Mouse (Mus musculus): ENCODE measurements at regions not wholly inside any gene's neighbourhood (a gene's known extent, or its start where the extent isn't known, plus 50 kb on each side); places are given as distances from the start of the nearest gene placed in this dataset.
"Not testable (repeated sequence)": the region's sequence is repeated elsewhere in the genome, so short reads cannot be mapped to it uniquely, and the experiment has no call there.

DNA sequence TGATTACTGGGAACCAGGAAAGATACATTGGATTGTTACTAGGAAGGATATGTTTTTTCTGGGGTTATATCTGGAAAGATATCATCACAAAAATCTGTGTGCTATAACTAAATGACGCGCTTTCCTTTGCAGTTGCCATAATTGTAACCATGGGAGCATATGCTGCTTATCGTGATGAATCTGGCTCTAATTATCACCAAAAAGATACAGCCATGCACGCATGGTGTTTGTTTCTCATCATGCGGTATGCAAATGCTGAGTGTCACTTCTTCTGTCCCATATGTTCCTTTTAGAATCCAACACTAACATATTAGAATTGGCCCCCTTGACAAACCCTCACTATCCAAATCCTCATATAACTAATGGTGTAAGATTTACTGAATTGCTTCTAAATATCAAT is 227.4 kb downstream of the Scg2 start:
- H3K4me3 ChIP-seq (replicated peaks): no peak overlapping the region
- H3K36me3 ChIP-seq: no peaks in the 10 kb centered on the region
- H3K4me1 ChIP-seq (replicated peaks): no peaks in the 10 kb centered on the region
- no peak overlapping the region for H3K4me2 ChIP-seq
- no peak overlapping the region for H3K27ac ChIP-seq
- no peaks in the 10 kb centered on the region for H3K9me3 ChIP-seq
- no peaks in the 10 kb centered on the region for H3K27me3 ChIP-seq
- H3K9ac ChIP-seq (replicated peaks): no peak overlapping the region
- ATAC-seq (ENCODE audit: insufficient number of reproducible peaks, insufficient read depth, low FRiP score, low TSS enrichment, low read depth): no peak
- 92% methylated on average over 5 of the region's 5 CpGs for WGBS

DNA sequence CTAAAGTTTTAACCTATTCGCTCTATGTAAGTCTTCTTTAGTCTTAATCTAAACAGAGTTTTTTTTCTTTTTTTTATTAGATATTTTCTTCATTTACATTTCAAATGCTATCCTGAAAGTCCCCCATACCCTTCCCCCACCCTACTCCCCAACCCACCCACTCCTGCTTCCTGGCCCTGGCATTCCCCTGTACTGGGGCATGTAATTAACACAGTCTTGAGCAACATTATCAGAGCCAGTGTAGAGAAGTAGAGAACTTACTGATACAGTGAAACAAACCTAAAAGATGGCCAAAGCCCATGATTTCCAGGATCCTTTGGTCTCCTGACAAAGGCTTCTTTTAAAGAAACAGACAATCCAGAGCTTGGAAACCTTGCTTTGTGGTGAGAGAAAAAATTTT is 227.9 kb downstream of the Scg2 start:
- H3K36me3 ChIP-seq; H3K9me3 ChIP-seq; H3K4me3 ChIP-seq (replicated peaks); H3K9ac ChIP-seq (replicated peaks); H3K4me2 ChIP-seq; H3K27me3 ChIP-seq; H3K4me1 ChIP-seq (replicated peaks); H3K27ac ChIP-seq; ATAC-seq (ENCODE audit: insufficient number of reproducible peaks, insufficient read depth, low FRiP score, low TSS enrichment, low read depth): not testable (repeated sequence)
- WGBS: 90% methylated on average over 1 of the region's 1 CpGs

DNA sequence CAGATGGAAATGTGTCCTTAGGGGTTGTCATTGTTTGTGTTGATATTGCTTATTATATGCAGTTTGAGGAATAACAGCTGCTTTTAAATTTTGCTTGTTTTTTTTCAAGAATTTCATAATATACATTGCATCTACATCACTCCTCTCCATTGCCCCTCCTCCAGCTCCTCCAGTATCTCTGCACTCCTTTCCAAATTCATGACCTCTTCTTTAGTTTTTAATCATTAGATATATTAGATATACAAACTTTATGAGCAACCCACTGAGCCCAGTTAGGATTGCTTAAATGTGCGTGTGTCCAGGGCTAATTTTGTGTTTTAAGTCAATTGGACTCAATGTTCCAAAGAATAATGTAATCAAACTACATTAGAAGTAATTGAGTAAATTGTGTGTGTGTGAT is 232.7 kb downstream of the Scg2 start:
- Histone ChIP-seq H3K4me2 (no peak overlapping the region), H3K9me3 (no peaks in the 10 kb centered on the region), H3K27me3 (no peaks in the 10 kb centered on the region), H3K36me3 (no peaks in the 10 kb centered on the region), H3K4me1 (replicated peaks) (no peaks in the 10 kb centered on the region), H3K4me3 (replicated peaks) (no peak overlapping the region), H3K27ac (no peak overlapping the region), H3K9ac (replicated peaks) (no peak overlapping the region)
- no peak for ATAC-seq (ENCODE audit: insufficient number of reproducible peaks, insufficient read depth, low FRiP score, low TSS enrichment, low read depth)
- 69% methylated on average over 1 of the region's 1 CpGs for WGBS

DNA sequence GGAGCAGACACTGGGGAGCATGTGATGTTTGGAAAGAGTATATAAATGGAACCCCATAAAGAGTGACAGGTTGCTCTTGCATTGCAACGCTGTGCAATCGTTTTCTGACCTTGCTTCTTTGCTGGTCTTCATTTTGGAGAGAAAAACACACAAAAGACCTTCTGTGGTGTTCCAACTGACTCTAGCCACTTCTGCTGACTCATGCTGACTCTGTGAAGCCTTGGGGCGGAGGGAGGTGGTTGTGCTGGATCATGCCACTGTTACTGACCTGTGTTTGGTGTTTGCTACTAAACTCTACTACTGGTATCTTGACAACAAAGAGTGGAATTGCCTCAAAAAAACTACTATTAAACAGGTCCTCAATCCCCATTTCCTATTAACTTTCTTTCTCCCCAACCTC is 242.2 kb downstream of the Scg2 start:
- H3K4me3 ChIP-seq (replicated peaks): no peak overlapping the region
- H3K27me3 ChIP-seq: no peaks in the 10 kb centered on the region
- H3K9ac ChIP-seq (replicated peaks): no peak overlapping the region
- H3K27ac ChIP-seq: no peak overlapping the region
- no peak for ATAC-seq (ENCODE audit: insufficient number of reproducible peaks, insufficient read depth, low FRiP score, low TSS enrichment, low read depth)
- H3K4me2 ChIP-seq: no peak overlapping the region
- H3K9me3 ChIP-seq: no peaks in the 10 kb centered on the region
- 91% methylated on average over 3 of the region's 3 CpGs for WGBS
- H3K36me3 ChIP-seq: no peaks in the 10 kb centered on the region
- H3K4me1 ChIP-seq (replicated peaks): no peaks in the 10 kb centered on the region

DNA sequence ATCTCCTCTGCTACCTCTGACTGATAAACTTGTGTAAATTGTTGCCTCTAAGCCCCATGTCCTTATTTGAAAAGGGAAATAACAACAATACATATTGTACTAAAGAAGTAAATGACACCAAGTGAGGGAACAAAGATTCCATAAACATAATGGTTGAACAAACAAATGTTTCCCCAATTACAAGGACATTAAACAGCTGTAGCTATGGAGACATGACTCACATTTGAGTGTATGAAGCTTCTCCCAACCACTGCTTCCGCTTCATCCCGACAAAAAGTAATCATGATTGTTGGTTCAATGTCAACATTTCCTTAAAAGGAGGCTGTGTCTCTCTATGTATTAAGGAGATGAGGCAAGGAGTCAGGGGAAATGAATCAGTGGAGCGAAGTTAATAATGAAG is 248.9 kb downstream of the Scg2 start:
- WGBS: 93% methylated on average over 3 of the region's 3 CpGs
- Histone ChIP-seq H3K27me3 (no peaks in the 10 kb centered on the region), H3K27ac (no peak overlapping the region), H3K4me2 (no peak overlapping the region), H3K4me3 (replicated peaks) (no peak overlapping the region), H3K36me3 (no peaks in the 10 kb centered on the region), H3K9ac (replicated peaks) (no peak overlapping the region), H3K9me3 (no peaks in the 10 kb centered on the region), H3K4me1 (replicated peaks) (no peaks in the 10 kb centered on the region)
- ATAC-seq (ENCODE audit: insufficient number of reproducible peaks, insufficient read depth, low FRiP score, low TSS enrichment, low read depth): no peak

DNA sequence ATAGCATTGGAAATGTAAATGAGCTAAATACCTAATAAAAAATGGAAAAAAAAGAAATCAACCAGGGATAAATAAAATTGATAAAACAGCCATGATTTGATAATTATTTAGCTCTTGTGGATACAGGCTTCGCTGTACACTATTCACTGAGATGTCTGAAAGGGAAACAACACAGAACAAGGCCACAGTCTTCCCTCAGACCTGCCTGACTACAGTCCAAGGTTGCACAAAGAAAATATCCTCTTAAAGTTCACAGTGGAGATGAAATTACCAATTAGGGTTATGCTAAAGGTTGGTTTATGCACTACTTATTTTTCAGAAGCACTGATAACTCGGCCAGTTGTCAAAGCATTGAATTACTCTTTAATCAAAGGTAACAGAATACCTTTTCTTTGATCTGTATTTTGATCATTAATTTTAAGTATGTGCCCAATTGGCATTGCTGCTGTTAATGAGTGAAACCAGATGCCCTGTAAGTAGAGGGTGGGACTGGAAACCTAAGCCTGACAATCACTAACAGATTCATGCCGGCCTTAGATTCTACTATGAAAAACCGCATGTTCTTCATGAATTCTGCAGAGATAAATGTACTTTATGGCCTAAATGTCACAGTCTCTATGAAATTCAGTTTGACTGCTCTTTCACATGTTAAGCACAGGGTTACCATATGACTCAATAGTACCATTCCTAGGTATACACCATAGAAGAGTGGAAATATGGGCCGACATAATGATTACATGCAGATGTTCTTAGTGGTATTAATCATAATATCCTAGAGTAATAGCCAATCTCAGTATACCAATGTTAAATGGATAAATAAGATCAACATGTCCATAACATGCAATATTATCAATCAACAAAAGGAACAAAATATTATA is 256.1 kb downstream of the Scg2 start:
- H3K36me3 ChIP-seq: no peaks in the 10 kb centered on the region
- 29% methylated on average over 5 of the region's 5 CpGs for WGBS
- H3K9me3 ChIP-seq: no peaks in the 10 kb centered on the region
- H3K4me3 ChIP-seq (replicated peaks): no peak overlapping the region
- ATAC-seq (ENCODE audit: insufficient number of reproducible peaks, insufficient read depth, low FRiP score, low TSS enrichment, low read depth): 0 out of 2 replicates have a peak, but pooled peaks have one; percentile 73
- no peak overlapping the region for H3K27ac ChIP-seq
- H3K9ac ChIP-seq (replicated peaks): no peak overlapping the region
- H3K27me3 ChIP-seq: no peaks in the 10 kb centered on the region
- H3K4me1 ChIP-seq (replicated peaks): no peaks in the 10 kb centered on the region
- no peak overlapping the region for H3K4me2 ChIP-seq

DNA sequence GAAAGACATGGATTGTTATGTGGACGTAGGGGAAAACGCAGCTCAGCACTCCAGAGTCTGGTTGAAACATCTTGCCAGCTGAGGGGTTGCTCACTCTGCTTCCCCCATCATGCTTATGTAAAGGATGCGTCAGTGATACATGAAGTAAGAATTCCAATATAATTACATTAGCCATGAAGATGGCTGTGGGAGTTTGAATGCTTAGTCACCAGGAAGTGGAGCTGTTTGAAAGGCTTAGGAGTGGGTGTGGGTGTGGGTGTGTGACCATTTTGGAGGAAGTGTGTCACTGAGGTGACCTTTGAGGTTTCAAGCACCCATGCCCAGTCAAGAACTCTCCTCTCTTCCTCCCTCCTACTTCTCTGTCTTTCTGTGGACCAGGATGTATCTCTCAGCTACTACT is 295.8 kb downstream of the Scg2 start:
- H3K27me3 ChIP-seq: no peaks in the 10 kb centered on the region
- H3K36me3 ChIP-seq: no peaks in the 10 kb centered on the region
- H3K4me3 ChIP-seq (replicated peaks): no peak overlapping the region
- H3K4me2 ChIP-seq: no peak overlapping the region
- ATAC-seq (ENCODE audit: insufficient number of reproducible peaks, insufficient read depth, low FRiP score, low TSS enrichment, low read depth): no peak
- H3K27ac ChIP-seq: no peak overlapping the region
- no peak overlapping the region for H3K9ac ChIP-seq (replicated peaks)
- 87% methylated on average over 3 of the region's 3 CpGs for WGBS
- H3K9me3 ChIP-seq: no peaks in the 10 kb centered on the region
- H3K4me1 ChIP-seq (replicated peaks): no peaks in the 10 kb centered on the region
